Mouse (Mus musculus): ENCODE results near the gene Ehd1.
A peak's percentile ranks its signal among the peaks of the same experiment; 100 is the strongest.

Gene Ehd1

DNA sequence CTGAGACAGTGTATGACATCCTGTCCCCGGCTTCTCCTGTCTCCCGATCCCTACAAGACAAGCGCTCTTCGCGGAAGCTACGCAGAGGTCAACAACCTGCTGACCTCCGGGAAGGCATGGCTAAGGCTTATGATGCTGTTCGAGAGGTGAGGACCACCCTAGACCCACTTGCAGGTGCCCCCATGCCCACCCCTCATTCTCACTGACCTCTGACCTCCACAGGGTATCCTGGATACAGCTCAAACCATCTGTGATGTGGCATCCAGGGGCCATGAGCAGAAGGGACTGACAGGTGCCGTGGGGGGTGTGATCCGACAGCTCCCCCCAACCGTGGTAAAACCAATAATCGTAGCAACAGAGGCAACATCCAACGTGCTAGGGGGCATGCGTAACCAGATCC, 15.1 kb upstream of the Ehd1 start:
- no peak for DNase-seq

DNA sequence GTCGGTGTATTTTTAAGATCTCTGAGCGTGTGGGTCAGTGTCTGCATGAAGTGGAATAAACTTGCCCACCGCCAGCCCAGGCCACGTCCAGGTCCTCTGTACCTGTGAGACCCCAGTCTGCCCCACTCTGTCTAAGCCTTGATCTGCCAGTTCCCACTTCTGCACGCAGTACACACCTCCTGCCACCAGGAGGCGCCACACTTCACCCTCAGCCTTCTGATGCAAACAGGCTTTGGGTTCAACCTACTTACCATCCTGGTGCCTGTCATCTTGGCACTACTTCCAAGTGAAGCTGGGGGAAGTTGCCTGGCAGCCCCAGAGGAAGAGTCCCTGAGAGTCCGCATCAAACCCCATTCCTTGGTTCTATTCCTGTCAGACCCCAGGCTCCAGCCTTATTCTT, 14.3 kb upstream of the Ehd1 start:
- peak; percentile 71 to 87 for DNase-seq

- peak; percentile 86 to 90 for DNase-seq
Measured at GRCm38 (mm10) chr19:6262839-6263433, 13.6 kb upstream of the Ehd1 start.

GRCm38 (mm10) chr19:6264200-6264599, 12.3 kb upstream of the Ehd1 start:
- DNase-seq: peak in 1 of 2 experiments; percentile 63

- DNase-seq: no peak
Measured at GRCm38 (mm10) chr19:6264945-6265344, 11.6 kb upstream of the Ehd1 start.

GRCm38 (mm10) chr19:6265727-6266182, 10.8 kb upstream of the Ehd1 start:
- peak in 1 of 2 experiments; percentile 36 for DNase-seq

DNA sequence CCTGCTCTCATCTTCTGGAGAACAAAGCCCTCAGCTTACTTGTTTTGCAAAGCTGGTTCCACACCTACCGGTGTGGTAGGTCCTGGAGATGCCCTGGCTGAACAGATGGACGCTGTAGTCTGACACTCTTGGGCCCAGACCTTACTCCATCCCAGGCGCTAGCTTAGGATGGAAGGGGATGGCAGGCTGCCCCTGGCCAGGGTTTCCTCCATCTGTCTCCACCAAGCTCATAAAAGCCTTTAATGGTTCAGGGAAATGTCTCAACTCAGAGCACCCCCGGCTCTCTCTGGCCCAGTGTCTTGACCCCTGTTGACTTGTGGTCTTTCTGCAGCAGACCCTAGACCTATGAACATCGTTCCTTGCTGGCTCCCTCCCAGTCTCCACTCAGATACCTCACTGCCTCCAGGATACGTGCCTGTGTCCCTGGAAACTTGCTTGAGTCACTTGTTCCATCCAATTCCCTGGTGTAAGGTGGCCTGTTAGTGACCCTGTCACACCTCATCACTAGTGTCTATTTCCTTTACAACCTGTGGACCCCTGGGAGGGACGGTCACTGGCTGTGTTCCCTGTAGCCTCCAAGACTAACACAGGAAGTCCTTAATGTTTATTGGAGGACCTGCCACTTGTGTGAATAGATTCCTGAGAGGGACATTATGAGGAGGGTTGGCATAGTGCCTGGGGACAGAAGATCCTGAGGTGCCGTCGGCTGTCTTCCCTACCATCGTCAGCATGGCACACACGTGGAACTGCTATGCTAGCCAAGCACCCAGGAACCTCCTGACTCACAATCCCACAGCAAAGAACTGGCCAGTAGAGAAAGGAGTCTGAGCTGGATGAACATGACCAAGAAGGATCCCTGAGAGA, 9.0 kb upstream of the Ehd1 start:
- DNase-seq: peak; percentile 56 to 63

- DNase-seq: peak; percentile 89 to 94
Measured at GRCm38 (mm10) chr19:6268170-6268528, 8.4 kb upstream of the Ehd1 start.

DNA sequence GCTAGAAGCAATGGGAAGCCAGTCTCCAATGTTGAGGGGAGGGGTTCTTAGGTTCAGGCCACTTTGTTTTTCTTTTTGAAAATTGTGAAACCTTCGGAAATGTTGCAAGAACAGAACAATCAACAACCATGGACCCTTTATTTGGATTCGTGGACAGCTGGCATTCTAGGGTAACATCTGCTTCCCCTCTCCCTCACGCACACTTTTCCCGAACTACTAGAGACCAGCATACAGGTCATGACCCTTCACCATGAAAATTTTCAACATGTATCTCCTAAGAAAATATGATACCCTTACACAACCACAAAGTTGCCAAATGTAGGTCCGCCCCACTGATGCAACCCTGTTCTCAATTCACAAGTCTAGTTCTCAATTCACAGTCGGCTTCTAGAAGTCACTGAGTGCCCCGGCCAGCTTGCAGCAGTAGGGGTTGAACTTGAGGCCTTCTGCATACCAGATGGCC, 7.8 kb upstream of the Ehd1 start:
- no peak for DNase-seq

DNA sequence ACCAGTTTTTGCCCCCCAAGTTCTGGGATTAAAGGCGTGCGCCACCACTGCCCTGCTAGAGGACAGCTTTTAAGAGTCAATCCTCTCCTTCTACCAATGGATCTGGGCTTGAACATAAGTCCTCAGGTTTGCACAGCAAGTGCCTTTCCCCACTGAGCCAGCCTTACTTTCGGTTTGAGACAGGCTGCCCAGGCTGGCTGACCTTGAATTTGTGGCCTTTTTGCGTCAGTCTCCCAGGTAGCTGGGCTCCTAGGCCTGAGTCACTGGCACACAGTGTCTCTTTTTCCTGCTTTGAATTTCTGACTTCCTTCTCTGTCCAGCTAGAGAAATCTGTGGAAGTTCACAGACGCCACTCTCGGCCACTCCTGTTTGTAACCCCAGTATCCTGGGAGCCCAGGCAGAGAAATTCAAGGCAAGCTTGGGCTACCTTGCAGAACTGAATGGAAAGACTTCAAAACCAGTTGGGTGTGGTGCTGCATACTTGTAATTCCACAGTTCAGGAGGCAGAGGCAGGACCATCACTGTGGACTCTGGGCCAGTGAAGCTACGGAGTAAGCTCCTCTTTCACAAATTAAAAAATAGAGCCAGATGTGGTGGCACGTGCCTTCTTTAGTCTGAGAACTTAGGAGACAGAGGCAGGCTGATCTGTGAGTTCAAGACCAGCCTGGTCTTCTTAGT, 6.6 kb upstream of the Ehd1 start:
- peak in 1 of 2 experiments; percentile 31 for DNase-seq

GRCm38 (mm10) chr19:6270661-6271060, 5.9 kb upstream of the Ehd1 start:
- no peak for DNase-seq

DNA sequence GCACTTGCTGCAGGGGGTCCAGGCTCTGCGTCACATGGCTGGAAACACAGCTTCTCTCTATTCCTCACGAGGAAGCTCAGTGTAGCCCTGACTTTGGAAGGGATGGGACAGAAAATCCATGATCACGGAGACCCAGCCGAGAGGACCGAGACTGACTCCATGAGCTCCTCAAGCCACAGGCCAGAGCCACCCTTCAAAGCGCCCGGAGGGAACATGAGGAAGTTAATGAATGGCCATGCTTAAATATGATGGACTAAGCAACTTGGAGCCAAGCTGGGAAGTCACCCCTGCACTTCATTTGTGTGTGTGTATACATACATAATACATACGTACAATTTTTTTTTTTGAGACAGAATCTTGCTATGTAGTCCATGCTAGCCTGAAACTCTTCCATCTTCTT, 5.3 kb upstream of the Ehd1 start:
- DNase-seq: peak; percentile 56 to 61

- DNase-seq: peak; percentile 74 to 88
Measured at GRCm38 (mm10) chr19:6272053-6272452, 4.5 kb upstream of the Ehd1 start.

DNA sequence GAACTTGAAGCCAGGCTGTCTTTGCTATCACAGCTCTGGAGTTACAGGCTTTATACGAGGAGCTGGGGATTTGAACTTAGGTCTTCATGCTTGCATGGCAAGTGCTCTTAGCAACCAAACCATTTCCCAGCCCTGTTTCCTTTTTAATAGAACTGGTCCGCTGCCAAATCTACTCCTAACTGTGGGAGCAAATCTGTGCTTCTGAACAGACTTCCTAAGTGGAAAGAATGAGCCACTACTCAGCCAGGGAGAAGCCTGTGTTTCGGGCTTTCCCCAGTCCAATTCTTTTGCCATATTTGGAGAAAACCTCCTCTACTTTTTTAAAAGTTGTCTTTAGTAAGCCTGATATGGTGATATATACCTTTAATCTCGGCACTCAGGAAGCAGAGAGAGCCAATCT, 3.8 kb upstream of the Ehd1 start:
- no peak for DNase-seq

GRCm38 (mm10) chr19:6273592-6273991, 2.9 kb upstream of the Ehd1 start:
- no peak for DNase-seq

DNA sequence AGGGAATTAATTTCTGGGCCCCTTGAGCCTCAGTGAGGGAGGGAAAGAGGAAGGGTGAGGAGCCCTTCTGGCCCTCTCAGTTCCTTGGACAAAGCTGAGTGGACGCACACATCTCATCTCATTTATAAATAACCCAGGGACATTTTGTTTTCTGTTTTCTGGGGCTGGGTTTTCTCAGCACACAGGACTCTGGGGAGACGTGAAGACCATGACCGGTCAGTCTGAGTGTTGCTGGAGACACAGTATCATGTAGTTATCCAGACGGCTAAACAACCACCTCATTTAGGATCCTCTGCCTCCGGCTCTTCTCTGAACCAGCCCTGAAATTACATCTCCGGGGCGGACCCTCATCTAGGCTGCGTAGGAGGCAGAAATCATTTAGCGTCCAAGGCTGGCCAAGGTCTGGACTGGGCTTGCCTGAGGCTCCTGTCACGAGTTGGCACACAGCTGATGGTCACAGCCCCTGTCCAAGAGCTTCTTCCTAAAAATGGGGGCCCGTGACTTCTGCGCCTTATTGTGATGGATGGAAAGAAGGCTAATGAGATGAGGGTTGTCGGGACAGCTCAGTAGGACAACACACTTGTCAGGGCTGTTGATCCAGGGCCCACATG, 2.4 kb upstream of the Ehd1 start:
- DNase-seq: no peak

GRCm38 (mm10) chr19:6275740-6276389, 660 bp upstream of the Ehd1 start:
- peak in 1 of 2 experiments; percentile 36 for DNase-seq

DNA sequence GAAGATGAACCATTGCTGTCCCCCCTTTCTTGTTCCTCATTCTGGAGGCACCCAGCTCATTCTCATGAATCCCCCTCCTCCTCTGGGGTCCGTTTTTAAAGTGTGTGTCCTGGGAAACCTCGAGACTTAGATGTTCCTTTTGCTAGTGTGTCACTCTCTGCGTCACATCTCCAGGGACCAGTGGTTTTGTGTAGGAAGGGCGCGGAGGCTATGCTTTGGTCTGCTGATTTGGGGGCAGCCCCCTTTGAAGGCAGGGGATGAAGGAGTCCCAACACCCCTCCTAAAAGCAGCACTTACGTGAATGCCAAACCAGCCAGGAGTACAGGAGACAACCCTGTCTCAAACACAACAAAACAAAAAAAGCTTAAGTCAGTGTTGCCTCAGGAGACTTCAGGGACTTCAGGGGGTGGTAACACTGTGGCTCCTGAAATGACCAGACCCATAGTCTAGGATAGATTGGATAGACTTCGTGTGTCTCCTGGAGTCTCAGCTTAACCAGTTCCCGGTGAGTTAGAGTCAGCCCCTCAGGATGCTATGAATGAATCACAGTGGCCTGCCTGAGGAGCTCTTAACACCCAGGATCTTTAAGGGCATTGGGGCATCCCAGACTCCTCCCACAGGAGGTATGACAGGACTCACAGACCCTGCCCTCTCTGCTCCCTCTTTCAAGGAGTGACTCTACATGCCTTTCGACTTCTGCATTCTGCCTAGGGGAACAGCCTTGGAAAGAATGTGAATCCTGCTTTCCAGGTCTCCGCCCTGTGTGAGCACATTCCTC, 1.3 kb downstream of the Ehd1 start:
- peak; percentile 84 to 94 for DNase-seq

- DNase-seq: no peak
Measured at GRCm38 (mm10) chr19:6278439-6279073, 2.0 kb downstream of the Ehd1 start.

DNA sequence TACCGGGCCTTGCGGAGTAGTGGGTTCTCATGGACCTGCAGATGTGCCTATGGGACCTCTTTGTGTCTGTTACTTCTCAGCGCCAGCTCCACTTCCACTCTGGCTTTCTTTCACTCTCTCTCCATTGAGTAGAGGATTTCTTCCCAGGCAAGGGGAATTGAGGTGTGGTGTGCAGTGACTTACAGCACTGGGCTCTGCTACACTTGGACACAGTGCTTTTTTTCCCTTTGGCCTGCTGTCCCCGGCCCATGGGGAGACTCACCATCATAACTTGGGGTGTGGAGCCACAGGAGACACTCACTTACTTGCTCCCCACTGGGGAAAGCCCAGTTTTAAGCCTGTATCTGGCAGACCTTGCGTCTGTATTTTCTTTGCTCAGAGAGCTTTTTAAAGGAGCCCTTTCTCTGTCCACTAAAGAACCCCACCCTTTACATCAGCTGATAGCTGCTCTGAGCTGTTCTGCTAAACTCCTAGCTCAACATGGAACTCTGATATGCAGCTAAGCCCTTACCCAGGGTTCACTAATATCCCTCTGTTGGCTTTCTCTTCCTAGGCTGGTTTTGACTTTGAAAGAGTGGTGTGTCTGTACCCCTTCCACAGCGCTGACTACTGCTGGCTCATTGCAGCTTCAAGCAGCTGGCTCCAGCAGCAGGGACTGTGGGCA, 3.1 kb downstream of the Ehd1 start:
- DNase-seq: peak in 1 of 2 experiments; percentile 36

GRCm38 (mm10) chr19:6280554-6280953, 4.0 kb downstream of the Ehd1 start:
- DNase-seq: peak; percentile 60 to 63
